Comparison of ENCODE assay signal across 27 mouse cellular contexts in genomic region chr14:23372021-23372420, GRCm38 (mm10).
DNase-seq lines count a peak whose midpoint lies in the region; ATAC-seq lines count a peak whose summit lies in the region.
"Had no signal": no experiment of that assay in that cellular context is flagged by ENCODE, and none has a peak within 500 bp of the region (broad histone marks: within the 10 kb centered on the region; RNA-seq: fewer than 3 reads in every experiment).

No protein-coding gene starts in this region.

- H3K9me3 ChIP-seq in embryonic facial prominence, embryonic 14.5 days (ENCODE audit: control insufficient read depth, low read length), result no peaks in the 10 kb centered on the region
- no peaks in the 10 kb centered on the region for H3K9me3 ChIP-seq in embryonic facial prominence, embryonic 10.5 days
- no peaks in the 10 kb centered on the region for H3K9me3 ChIP-seq in neural tube, embryonic 13.5 days
- no peaks in the 10 kb centered on the region for H3K9me3 ChIP-seq in neural tube, embryonic 15.5 days (replicated peaks)
- H3K9me3 ChIP-seq in hindbrain, embryonic 16.5 days (ENCODE audit: control insufficient read depth, low read length), result no peaks in the 10 kb centered on the region
- H3K9me3 ChIP-seq: embryonic facial prominence, embryonic 12.5 days; forebrain, embryonic 10.5 days; forebrain, embryonic 13.5 days; heart, embryonic 13.5 days had no signal

- H3K27me3 ChIP-seq in embryonic facial prominence, embryonic 14.5 days (replicated peaks; ENCODE audit: control insufficient read depth, insufficient read depth, low read length), result no peaks in the 10 kb centered on the region
- peaks cover 22% of the 10 kb centered on the region for H3K27me3 ChIP-seq in embryonic facial prominence, embryonic 10.5 days (replicated peaks; ENCODE audit: low read depth, poor library complexity, severe bottlenecking)
- 0 out of 2 replicates have a peak, but pooled peaks cover 5% of the 10 kb centered on the region for H3K27me3 ChIP-seq in neural tube, embryonic 13.5 days
- no peaks in the 10 kb centered on the region for H3K27me3 ChIP-seq in neural tube, embryonic 15.5 days (replicated peaks)
- no peaks in the 10 kb centered on the region for H3K27me3 ChIP-seq in hindbrain, embryonic 16.5 days (replicated peaks; ENCODE audit: control insufficient read depth, insufficient read depth, low read length)
- H3K27me3 ChIP-seq: embryonic facial prominence, embryonic 12.5 days; heart, embryonic 13.5 days; Patski had no signal

- peak; percentile 85; the same call in 1 of the 2 replicates for ATAC-seq in embryonic facial prominence, embryonic 14.5 days (ENCODE audit: low read depth)
- no peak for ATAC-seq in neural tube, embryonic 13.5 days (ENCODE audit: low read depth)
- no peak for ATAC-seq in neural tube, embryonic 15.5 days (ENCODE audit: low FRiP score)
- ATAC-seq in hindbrain, embryonic 16.5 days, result no peak
- ATAC-seq: activated CD4-positive, CD25-positive, alpha-beta regulatory T cell, adult 4 months; forebrain, embryonic 13.5 days; forebrain, embryonic 16.5 days; Patski had no signal

- no peaks in the 10 kb centered on the region for H3K4me1 ChIP-seq in embryonic facial prominence, embryonic 14.5 days (ENCODE audit: control insufficient read depth, insufficient read depth, low read length)
- no peaks in the 10 kb centered on the region; the same call in 1 of the 2 replicates for H3K4me1 ChIP-seq in embryonic facial prominence, embryonic 10.5 days
- H3K4me1 ChIP-seq in neural tube, embryonic 13.5 days (replicated peaks), result peaks cover 5% of the 10 kb centered on the region; the same call in 1 of the 2 replicates
- H3K4me1 ChIP-seq in neural tube, embryonic 15.5 days, result no peaks in the 10 kb centered on the region
- no peaks in the 10 kb centered on the region for H3K4me1 ChIP-seq in hindbrain, embryonic 16.5 days (ENCODE audit: control insufficient read depth, insufficient read depth, low read depth, low read length)
- H3K4me1 ChIP-seq: forebrain, embryonic 13.5 days had no signal

- WGBS in embryonic facial prominence, embryonic 14.5 days, result 42% methylated on average over 3 of the region's 3 CpGs
- 48% methylated on average over 3 of the region's 3 CpGs for WGBS in embryonic facial prominence, embryonic 10.5 days
- 46% methylated on average over 3 of the region's 3 CpGs for WGBS in neural tube, embryonic 13.5 days
- 48% methylated on average over 3 of the region's 3 CpGs for WGBS in neural tube, embryonic 15.5 days
- 60% methylated on average over 3 of the region's 3 CpGs for WGBS in hindbrain, embryonic 16.5 days

- H3K4me3 ChIP-seq in embryonic facial prominence, embryonic 14.5 days (ENCODE audit: low read depth, low read length), result no peak overlapping the region
- no peak overlapping the region for H3K4me3 ChIP-seq in embryonic facial prominence, embryonic 10.5 days
- no peak overlapping the region for H3K4me3 ChIP-seq in neural tube, embryonic 13.5 days
- no peak overlapping the region for H3K4me3 ChIP-seq in neural tube, embryonic 15.5 days (replicated peaks)
- H3K4me3 ChIP-seq in hindbrain, embryonic 16.5 days (ENCODE audit: low read length), result no peak overlapping the region
- H3K4me3 ChIP-seq: embryonic facial prominence, embryonic 12.5 days; erythroblast, embryonic 14.5 days; forebrain, embryonic 10.5 days; forebrain, embryonic 13.5 days; heart, embryonic 13.5 days had no signal

- H3K4me2 ChIP-seq in embryonic facial prominence, embryonic 14.5 days (ENCODE audit: low read depth, low read length), result no peak overlapping the region
- H3K4me2 ChIP-seq in neural tube, embryonic 13.5 days, result no peak overlapping the region
- no peak overlapping the region for H3K4me2 ChIP-seq in neural tube, embryonic 15.5 days
- H3K4me2 ChIP-seq in hindbrain, embryonic 16.5 days (ENCODE audit: low read length), result no peak overlapping the region
- H3K4me2 ChIP-seq: embryonic facial prominence, embryonic 12.5 days; forebrain, embryonic 13.5 days; heart, embryonic 13.5 days; hindbrain, embryonic 14.5 days had no signal

- no peaks in the 10 kb centered on the region for H3K36me3 ChIP-seq in embryonic facial prominence, embryonic 14.5 days (ENCODE audit: control insufficient read depth, insufficient read depth, low read length)
- H3K36me3 ChIP-seq in embryonic facial prominence, embryonic 10.5 days (replicated peaks), result no peaks in the 10 kb centered on the region
- no peaks in the 10 kb centered on the region for H3K36me3 ChIP-seq in neural tube, embryonic 13.5 days
- H3K36me3 ChIP-seq in neural tube, embryonic 15.5 days, result no peaks in the 10 kb centered on the region
- no peaks in the 10 kb centered on the region for H3K36me3 ChIP-seq in hindbrain, embryonic 16.5 days (ENCODE audit: control insufficient read depth, insufficient read depth, low read length)
- H3K36me3 ChIP-seq: embryonic facial prominence, embryonic 12.5 days; forebrain, embryonic 10.5 days; G1E; heart, embryonic 13.5 days had no signal

- no peak overlapping the region for H3K9ac ChIP-seq in embryonic facial prominence, embryonic 14.5 days (ENCODE audit: low read depth, low read length)
- H3K9ac ChIP-seq in neural tube, embryonic 13.5 days, result no peak overlapping the region
- no peak overlapping the region for H3K9ac ChIP-seq in neural tube, embryonic 15.5 days (replicated peaks)
- no peak overlapping the region for H3K9ac ChIP-seq in hindbrain, embryonic 16.5 days (ENCODE audit: low read depth, low read length)
- H3K9ac ChIP-seq: embryonic facial prominence, embryonic 12.5 days; forebrain, embryonic 13.5 days; heart, embryonic 13.5 days; hindbrain, embryonic 14.5 days had no signal

- H3K27ac ChIP-seq in embryonic facial prominence, embryonic 14.5 days (replicated peaks; ENCODE audit: low read depth, low read length), result no peak overlapping the region
- H3K27ac ChIP-seq in embryonic facial prominence, embryonic 10.5 days (replicated peaks), result no peak overlapping the region
- peak overlapping the region; percentile 38; the same call in 1 of the 2 replicates for H3K27ac ChIP-seq in neural tube, embryonic 13.5 days (replicated peaks)
- no peak overlapping the region for H3K27ac ChIP-seq in neural tube, embryonic 15.5 days (replicated peaks)
- H3K27ac ChIP-seq in hindbrain, embryonic 16.5 days (ENCODE audit: low read depth, low read length), result no peak overlapping the region
- H3K27ac ChIP-seq: embryonic facial prominence, embryonic 12.5 days; forebrain, embryonic 10.5 days; forebrain, embryonic 13.5 days; heart, embryonic 13.5 days; hindbrain, embryonic 14.5 days had no signal

- peak; percentile 33 for DNase-seq in embryonic facial prominence, embryonic 14.5 days (ENCODE audit: low spot score)
- DNase-seq in embryonic facial prominence, embryonic 10.5 days (ENCODE audit: low spot score), result no peak
- DNase-seq in ZHBTc4 (ENCODE audit: low read depth, low spot score), result peak; percentile 35
- DNase-seq in layer of hippocampus, postnatal 14 days (ENCODE audit: low spot score in 2 of 2), result no peak
- DNase-seq: adrenal gland, adult 8-10 months; adrenal gland, postnatal 25 days; cerebellum, adult 11-12 months; cerebellum, adult 8-10 months; cerebellum, postnatal 10 days; gastrocnemius, postnatal 10 days; gastrocnemius, postnatal 36 days; heart, adult 11 months; heart, postnatal 14 days; heart, postnatal 4 days had no signal

Comparison
In these comparisons a context has a peak if more than half of its experiments do, and no peak if none do; other contexts are left out.
1. DNase-seq: peak in embryonic facial prominence, embryonic 14.5 days (single experiment) and ZHBTc4 (single experiment); none in embryonic facial prominence, embryonic 10.5 days (single experiment) and layer of hippocampus, postnatal 14 days (0 of 2).